Mouse (Mus musculus) liver, embryonic 14 days (tissue): ENCODE data around the gene D13Ertd608e. TPM values are rescaled to one million over a fixed set of nuclear protein-coding genes. Genes with fewer than 3 reads are reported as not detected.

ENCODE experiments used
- polyA plus RNA-seq: library from polyadenylated mRNA; depleted of rRNA; stranded (reverse); fragments of >200 nt; gene quantifications from 2 replicates; pipeline ENCODE4 v1.2.3, GENCODE M21; 2012; rRNA removed

The D13Ertd608e gene
- not detected in 2 replicates for polyA plus RNA-seq

DNA sequence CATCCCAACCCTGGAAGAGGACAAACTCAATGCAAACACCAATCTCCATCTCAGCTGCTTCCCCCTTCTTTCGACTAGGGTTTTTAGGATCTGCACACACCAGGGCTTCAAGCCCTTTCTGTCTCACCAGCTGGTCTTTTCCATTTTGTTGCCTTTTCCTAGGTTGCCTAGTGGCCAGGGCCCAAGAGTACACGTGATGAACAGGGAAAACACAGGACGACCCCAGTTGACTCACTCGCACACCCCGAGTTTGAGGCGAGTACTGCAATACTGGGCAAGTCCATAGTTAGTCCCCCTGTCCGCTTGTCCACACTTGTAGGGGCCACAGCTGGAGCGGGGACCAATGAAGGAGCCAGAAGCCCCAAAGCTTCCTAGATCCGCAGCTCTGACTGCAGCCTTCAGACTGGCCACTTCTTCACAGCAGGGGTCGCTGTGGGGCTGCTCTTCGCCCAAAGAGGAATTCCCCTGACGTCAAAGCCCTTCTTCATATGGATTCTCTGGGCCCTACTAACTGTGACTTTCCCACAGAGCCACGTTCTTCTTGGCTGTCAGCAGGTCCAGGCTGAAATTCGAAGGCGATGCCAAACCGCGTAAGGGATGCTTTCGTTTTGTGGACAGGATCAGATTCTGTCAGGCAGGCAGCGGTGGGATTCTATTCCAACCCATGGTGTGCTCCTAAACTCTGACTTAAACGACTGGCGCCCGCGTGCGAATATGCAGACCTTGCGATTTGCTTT is at the start of gene D13Ertd608e:
D13Ertd608e (plus strand) TSS at position 687 of the 737 bp plus-strand sequence.

DNA sequence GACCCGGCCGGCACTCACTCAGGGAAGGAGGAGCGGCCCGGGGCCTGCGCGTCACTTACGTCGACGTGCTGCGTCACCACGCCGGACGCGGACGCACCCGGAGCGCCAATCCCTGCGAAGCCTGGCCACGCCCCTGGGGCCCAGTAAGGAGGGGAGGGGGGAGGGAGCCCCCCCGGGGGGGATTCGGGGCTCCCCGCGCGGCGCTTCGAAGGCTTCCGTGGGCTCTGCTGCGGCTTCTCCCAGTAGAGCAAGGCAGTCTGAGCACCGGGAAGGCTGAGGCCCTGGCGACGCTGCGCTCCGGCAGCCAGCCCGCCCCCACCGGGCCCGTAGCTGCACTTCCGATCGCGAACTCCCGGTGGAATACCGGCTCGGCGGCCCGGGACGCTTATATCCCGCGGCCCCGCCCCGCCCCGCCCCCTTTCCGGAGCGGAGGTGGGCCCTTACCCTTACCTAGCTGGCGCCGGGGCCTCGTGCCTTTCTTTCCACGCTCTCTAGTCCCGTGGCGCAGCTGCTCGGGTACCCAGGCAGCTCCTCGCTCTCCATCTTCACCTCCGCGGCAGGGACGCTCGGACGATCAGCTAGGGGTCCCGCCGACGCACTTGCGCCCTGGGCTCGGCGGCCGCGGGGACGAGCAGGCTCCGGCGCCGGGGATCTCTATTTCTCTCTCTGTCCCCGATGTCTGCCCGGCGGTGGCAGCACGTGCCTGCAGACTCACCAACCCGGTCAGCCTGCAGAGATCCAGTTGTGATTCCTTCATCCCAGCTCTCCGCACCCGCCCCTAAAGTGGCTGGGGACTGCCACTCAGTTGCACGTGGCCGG is 44.8 kb upstream of the D13Ertd608e start, which contains the start of gene Zfp131:
Zfp131 (minus strand) TSS at position 129 of the 819 bp plus-strand sequence.

DNA sequence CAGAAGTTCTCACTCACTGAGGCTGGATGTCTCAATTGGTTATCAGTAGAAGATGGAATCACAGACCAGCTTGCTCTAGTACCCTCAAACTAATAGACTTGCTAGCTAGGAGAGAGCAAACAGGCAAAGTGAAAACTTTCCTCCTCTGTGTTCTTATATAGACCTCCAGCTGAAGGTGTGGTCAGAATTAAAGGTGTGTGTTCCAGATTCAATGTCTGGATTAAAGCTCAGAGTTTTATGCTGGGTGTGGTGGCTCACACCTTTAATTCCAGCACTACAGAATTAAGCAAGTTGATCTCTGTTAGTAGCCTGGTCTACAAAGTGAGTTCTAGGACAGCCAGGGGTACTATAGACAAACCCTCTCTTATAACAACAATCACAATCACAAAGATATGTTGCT is 5.7 kb upstream of the D13Ertd608e start, which contains the start of gene AF067063:
AF067063 (minus strand) TSS at position 101 of the 400 bp plus-strand sequence.

DNA sequence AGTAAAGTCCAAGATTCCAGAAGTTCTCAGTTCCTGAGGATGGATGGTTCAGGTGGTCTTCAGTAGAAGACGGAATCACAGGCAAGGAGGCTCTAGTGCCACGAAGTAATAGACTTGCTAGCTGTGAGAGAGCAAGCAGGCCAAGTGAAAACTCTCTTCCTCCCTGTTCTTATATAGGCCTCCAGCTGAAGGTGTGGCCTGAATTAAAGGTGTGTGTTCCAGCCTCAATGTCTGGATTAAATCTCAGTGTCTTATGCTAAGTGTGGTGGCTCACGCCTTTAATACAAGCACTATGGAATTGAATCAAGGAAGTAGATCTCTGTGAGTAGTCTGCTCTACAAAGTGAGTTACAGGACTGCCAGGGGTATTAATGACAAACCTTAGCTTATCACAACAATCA is 58.9 kb downstream of the D13Ertd608e start, which contains the start of gene Tcstv1:
Tcstv1 (minus strand) TSS at position 101 of the 400 bp plus-strand sequence.

Other genes with a start within 250 kb of the D13Ertd608e start
- 0.11 and 0.20 TPM in 2 replicates for gene Ccl28, start 212.2 kb upstream of the D13Ertd608e start, polyA plus RNA-seq
- 83.3 and 102 TPM in 2 replicates for gene Hmgcs1, start 145.6 kb upstream of the D13Ertd608e start, polyA plus RNA-seq
- 0.02 and 0.05 TPM in 2 replicates for gene Nim1k, start 80.1 kb upstream of the D13Ertd608e start, polyA plus RNA-seq
- gene Zfp131, start 45.1 kb upstream of the D13Ertd608e start, polyA plus RNA-seq, result 9.4 and 11.7 TPM in 2 replicates
- not detected in 2 replicates for gene AF067063, start 5.8 kb upstream of the D13Ertd608e start, polyA plus RNA-seq
- gene Tcstv1, start 58.8 kb downstream of the D13Ertd608e start, polyA plus RNA-seq, result not detected in 2 replicates
- not detected in 2 replicates for gene Gm21761, start 93.3 kb downstream of the D13Ertd608e start, polyA plus RNA-seq
- not detected in 2 replicates for gene B020031M17Rik, start 114.8 kb downstream of the D13Ertd608e start, polyA plus RNA-seq
- not detected in 2 replicates for gene Gm36079, start 191.0 kb downstream of the D13Ertd608e start, polyA plus RNA-seq
- 0.09 and 0.33 TPM in 2 replicates for gene Gm21188, start 216.2 kb downstream of the D13Ertd608e start, polyA plus RNA-seq